Mouse (Mus musculus) retina, postnatal 1 day (tissue): ENCODE measurements at regions not wholly inside any gene's neighbourhood (a gene's known extent, or its start where the extent isn't known, plus 50 kb on each side); places are given as distances from the start of the nearest gene placed in this dataset.

Source experiments
- DNase-seq: peaks from one replicate; pipeline ENCODE4 v3.0.0-alpha.2; 2012

GRCm38 (mm10) chr8:6227901-6228300, 1122.8 kb upstream of the Slc10a2 start:
- DNase-seq = no peak

DNA sequence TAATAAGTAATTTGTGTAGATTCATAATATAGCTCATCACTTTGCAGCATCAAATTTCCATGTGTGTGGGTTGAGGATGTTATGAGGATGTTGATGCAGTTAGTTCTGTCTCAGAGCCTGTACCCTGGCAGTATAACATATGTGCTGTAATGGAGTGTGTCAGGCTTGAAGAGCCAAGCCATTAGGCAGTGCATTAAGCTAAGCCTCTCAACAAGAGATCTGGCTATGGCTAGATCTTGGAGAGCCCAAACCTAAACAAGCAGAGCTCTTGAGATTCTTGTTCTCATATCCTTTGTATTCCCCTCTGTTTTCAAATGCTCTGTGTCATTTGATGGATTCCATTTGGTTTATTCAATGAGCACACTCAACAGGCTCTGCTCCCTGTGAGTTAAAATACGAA, 1120.0 kb upstream of the Slc10a2 start:
- DNase-seq = no peak

GRCm38 (mm10) chr8:6207617-6208349, 1102.6 kb upstream of the Slc10a2 start:
- DNase-seq = peak; percentile 46

- peak; percentile 93 for DNase-seq
Measured at GRCm38 (mm10) chr8:6204051-6204745, 1099.0 kb upstream of the Slc10a2 start.

DNA sequence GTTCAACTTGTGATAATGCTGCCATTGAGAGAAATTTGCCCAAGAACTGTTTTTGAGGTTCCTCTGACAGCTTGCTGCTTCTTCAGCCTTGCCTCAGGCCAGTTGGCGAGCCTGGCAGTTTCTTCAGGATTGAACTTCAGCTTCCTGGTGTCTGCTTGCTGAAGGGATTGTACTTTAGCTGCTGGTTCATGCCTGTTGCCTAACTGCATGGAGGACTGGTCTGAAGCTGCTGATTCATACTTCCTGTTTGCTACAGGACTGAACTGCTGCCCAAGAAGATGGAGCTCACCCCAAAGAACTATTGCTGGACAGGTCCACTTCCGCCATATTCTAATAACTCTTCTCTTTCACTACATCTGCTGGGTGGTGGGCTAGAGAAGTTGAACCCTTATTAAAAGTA, 1086.3 kb upstream of the Slc10a2 start:
- DNase-seq = no peak

DNA sequence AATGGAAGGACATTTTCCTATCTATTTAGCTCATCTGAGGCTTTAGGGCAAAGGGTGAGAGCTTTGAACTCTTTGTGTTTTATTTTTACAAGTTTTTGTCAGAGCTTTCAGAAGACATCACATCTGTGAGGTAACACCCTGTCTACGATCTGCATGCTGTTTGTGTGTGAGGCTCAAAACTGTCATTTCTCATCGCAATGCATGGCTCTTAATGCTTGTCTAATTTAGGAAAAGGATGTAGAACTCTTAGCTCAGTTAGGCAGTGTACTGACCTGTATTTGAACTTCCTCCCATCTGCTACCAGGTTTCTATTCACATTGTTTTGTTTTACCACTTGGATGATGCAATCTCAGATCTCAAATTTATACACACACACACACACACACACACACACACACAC, 1083.3 kb upstream of the Slc10a2 start:
- DNase-seq = peak; percentile 74

DNA sequence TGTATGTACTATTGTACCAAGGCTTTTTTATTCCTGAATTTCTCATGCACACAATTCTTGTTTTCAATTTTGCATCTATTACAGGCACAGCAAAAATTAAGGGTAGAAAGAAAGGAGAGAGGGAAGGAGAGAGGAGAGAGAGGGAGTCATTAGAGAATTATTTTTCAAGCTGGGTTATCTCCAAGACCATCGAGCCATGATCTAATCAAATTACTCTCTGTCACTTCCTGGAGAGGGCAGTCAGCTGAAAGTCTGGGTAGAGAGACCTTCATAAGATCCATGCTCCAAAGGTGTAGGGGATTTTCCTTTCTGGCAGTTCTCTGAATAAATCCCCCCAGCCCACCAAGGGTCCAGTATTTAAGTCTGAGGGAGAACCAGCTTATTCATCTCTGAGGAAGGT, 1081.4 kb upstream of the Slc10a2 start:
- peak; percentile 70 for DNase-seq

DNA sequence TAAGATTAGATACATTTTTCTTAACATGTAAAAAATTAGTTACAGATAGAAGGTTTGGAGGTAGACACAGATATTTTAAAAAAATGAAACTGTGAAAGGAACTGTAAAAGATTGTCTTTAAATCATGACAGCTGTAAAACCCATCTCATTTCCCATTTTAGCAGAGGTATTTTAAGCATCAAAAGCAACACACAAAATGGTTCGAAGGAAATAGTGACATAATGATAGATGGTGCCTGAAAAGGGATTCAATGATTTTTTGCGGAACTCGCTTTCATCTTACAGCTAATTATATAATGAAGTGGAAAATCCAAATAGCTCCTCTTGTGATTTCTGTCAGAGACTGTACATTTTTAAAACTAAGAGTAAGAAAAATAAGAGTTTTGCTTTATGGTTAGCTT, 1074.5 kb upstream of the Slc10a2 start:
- no peak for DNase-seq

DNA sequence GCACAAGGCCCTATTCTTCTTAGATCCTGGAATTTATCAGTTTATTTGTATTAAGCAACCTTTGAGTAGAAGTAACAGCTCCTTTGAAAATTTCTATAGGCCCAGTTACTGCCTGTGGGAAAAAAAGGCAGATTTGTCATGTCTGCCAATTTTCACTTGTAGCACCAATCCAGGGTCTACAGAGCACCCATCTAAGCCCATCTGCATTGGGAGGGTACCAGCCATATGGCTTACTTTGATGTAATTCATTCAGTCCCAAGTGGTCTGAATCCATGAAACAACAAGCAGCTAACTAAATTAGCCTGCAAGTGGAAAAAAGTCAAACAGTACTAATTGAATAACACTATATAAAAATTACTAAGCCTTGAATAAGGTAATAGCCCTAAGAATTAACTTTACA, 1061.3 kb upstream of the Slc10a2 start:
- DNase-seq = no peak

DNA sequence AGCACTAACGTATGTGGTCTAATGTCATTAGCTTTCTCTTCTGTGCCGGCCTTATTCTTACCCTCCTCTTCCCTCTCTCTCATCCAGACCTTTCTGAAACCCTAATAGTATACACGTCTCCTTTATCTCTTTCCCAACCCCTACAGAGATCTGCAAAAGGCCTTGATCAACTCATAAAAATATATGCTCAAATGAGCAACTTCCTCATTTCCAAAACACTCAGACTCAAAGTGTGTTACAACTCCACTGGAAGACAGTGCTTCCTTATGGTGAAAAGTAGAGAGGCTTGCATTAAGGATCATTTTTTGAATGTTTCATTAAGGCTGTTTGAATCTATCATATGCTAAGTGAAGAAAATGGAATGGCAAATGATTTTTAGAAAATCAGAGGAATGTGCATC, 1060.1 kb upstream of the Slc10a2 start:
- no peak for DNase-seq

DNA sequence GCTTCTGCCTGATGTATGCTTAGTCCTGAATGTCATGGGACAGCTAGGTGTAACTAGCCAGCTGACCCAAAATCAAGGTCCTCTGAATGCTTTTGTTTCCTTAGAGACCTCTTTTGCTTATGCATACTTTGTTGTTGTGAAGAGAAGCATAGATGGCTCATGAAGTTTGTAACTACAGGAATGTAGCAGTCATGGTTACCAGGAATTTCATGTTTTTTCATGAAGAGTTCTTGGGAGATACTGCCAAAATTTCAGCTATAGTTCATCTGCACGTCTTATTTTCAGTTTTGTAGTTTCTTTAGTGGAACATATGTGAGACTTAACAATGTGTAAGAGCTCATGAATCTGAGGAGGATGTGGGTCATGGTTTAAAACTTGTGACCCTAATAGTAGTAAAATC, 1059.6 kb upstream of the Slc10a2 start:
- DNase-seq = no peak

DNA sequence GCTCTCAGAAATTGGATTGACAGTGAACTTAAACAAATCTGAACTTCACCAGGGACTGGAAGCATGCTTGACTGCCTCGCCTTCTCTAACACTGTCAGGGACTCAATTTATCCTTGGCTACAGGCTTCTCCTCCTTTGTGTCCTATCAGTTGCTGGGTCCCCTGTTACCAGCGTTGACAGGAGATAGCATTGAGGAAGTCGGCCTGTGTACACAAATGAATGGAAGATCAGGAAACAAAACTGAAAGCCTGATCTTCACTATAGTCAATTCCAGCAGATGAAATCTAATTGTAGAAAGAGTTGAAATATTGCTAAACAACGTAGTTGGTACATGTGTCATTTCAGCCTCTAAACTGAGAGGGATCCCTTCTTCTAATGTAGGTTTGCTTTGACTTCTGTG, 1039.4 kb upstream of the Slc10a2 start:
- DNase-seq = no peak

DNA sequence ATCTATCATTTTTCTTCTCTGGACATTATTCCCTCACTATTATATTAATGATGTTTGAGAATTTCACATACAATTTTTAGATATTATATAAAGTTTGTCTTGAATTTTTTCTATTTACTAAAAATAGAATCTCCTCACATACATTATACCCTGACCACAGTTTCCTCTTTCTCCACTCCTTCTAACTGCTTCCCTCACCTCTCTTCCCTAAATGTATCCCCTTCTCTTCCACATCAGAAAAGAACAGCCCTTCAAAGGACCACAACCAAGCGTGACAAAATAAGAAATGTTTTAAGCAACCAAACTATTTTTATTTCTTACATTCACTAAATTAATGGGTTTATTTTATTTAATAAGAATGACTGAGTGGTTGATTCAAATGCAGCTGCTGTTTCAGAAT, 1034.9 kb upstream of the Slc10a2 start:
- no peak for DNase-seq

GRCm38 (mm10) chr8:6139171-6139570, 1034.0 kb upstream of the Slc10a2 start:
- DNase-seq = peak; percentile 69

DNA sequence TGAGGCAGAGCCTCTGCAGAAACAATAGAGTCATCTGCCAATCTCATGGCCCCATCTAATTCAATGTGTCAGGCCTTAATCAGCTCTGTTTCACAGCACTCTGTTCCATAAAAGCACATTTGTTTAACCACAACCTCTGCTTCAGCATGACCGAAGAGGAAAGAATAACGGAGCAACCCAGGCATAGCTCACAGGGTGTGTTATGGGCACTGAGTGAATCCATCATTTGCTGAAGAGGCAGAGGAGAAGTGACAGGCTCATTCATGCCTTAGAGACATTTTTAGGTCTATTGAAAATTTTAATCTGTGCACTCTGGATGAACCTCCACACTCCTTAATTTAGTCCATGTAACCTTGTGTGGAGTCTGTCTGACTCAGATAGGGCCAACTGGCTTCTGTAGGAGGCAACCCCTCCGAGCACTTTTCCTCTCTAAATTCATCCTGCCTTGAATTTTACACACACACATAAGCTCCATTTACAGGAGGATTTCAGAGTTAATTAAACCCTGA, 1027.1 kb upstream of the Slc10a2 start:
- peak; percentile 98 for DNase-seq

- no peak for DNase-seq
Measured at GRCm38 (mm10) chr8:6125265-6125664, 1020.1 kb upstream of the Slc10a2 start.

GRCm38 (mm10) chr8:6119506-6119905, 1014.4 kb upstream of the Slc10a2 start:
- DNase-seq = peak; percentile 89

- DNase-seq = no peak
Measured at GRCm38 (mm10) chr8:6111351-6111750, 1006.2 kb upstream of the Slc10a2 start.

DNA sequence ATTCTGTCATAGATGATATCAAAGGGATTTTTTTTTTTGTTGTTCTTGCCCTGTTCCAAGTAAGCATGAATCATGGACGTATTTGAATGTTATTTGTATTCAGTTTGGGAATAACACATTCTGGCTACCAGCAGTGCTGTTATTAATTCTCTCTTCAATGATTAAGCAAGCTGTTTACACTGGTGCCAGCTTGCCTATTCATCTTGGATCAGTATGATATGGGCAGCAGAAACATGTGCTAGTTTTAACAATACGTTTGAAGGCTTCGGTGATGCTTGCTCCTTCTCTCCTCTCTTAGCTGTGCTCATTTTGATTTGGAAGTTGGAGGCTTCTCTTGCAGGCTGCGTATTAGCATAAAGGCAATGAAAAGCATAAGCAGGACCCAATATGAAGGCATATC, 984.9 kb upstream of the Slc10a2 start:
- DNase-seq = no peak

DNA sequence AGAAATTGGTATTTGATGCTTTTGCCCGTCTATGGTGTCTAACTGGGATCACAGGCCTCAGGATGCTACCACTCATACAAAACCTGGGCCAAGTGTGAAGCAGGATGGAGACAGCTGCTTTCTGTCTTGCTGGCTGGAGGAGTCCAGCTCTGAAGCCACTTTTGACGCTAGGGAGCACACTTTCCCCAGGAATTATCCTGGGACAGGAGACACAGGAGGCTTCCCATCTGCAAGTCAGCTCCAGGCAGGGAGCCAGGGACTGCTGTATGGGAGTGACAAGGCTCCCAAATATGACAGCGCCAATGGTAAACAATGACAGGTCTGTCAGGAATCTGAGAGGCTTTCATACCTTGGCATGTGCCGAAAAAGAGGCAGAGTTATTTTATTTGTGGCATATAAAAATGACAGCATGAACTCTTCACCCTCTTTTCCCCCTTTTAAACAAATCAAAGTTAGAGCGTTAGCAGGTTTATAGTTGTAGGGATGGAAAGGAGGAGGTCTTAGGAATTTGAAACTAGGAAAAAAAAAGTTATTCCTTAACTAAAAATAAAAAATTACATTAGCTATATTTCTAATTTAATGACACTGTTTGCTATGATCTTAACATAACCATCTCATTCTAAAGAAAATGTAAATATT, 938.9 kb upstream of the Slc10a2 start:
- DNase-seq = peak; percentile 90

GRCm38 (mm10) chr8:6012206-6012605, 907.1 kb upstream of the Slc10a2 start:
- no peak for DNase-seq

DNA sequence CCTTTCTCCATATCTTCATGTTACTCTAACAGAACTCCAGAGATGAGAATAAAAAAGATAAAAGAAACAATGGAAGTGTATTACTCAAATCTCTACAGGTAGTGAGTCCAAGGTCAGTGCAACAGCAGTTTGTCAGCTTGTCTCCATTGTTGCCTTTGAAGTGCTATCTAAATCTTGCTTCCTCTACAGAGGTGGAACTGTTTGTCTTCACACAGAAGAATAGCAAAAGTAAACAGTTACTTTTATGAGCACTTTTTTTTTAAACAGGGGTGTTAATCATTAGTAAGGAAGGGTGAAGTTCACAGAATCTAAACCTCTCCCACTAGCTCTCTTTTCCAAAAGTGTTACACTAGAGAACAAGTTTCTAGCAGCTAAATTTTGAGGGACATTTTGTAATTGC, 906.0 kb upstream of the Slc10a2 start:
- DNase-seq = no peak

DNA sequence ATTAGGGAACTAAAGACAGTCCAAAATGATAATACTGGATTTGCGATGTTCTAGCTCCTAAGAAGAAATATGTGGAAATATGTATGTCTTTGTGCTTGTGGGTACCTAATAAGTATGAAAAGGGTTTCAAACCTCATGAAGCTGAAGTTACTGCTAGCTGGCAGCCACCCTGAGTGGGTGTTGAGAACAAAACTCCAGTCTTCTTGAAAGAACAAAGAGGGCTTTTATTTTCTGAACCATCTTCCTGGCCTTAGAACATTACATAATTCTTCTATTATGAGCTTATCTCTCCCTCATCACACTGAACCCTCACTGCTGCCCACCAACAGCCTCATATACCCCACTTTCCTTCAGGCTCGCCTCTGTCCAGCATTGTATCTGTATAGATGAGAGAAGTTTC, 905.6 kb upstream of the Slc10a2 start:
- DNase-seq = peak; percentile 44

DNA sequence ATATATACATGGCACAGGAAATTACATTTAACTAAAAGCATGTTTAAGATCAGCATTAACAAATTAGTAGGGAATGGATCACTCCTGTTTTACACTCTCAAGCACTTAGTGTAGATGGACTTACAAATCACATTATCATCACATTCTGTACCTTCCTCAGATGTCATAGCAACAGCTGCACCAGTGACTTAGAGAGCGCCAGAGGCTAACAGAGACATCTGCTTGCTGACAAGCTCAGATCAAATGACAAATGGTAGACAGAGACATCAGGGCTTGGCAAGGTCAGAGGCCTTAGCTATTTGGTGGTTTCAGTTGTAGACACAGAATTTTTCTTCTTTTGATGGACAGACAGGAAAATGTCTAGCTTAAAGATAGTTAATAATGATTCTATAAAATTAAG, 897.5 kb upstream of the Slc10a2 start:
- DNase-seq = peak; percentile 46
